Mouse (Mus musculus) embryonic fibroblast, embryonic 13.5 days (primary cell): ENCODE data around the gene Gm6793.

Experiments used
- CTCF ChIP-seq: IDR thresholded peaks from 2 replicates; pipeline ENCODE4 v1.5.1; 2011; ENCODE audit warnings: mild to moderate bottlenecking, control low read depth, low read length, moderate library complexity, borderline replicate concordance; ENCODE audit not compliant: insufficient read depth
- POLR2A ChIP-seq: IDR thresholded peaks from 2 replicates; pipeline ENCODE4 v1.6.1; 2011; ENCODE audit warnings: low read depth, mild to moderate bottlenecking, control low read depth, low read length, moderate library complexity

GRCm38 (mm10) chr8:111964351-111964750 lies 50.5 kb downstream of the Gm6793 start:
- no peak for TF ChIP-seq CTCF
- no peak for TF ChIP-seq POLR2A
